Mouse (Mus musculus): ENCODE results near the gene Gm38431. TPM values are rescaled to one million over a fixed set of nuclear protein-coding genes. Genes with fewer than 3 reads are reported as not detected.
A peak's percentile ranks its signal among the peaks of the same experiment; 100 is the strongest.

The Gm38431 gene
- total RNA-seq, 2 experiments from 2014 or later, result 0.51 to 1.9 TPM

- no peak for DNase-seq
- intact Hi-C loops (cut with DNase I), result no loop called here
Observed at GRCm38 (mm10) chr9:21107607-21108237, 15.9 kb upstream of the Gm38431 start.

- intact Hi-C loops (cut with DNase I), result no loop called here
Observed at GRCm38 (mm10) chr9:21105760-21106564, 14.2 kb upstream of the Gm38431 start.

GRCm38 (mm10) chr9:21104814-21105213, 13.0 kb upstream of the Gm38431 start:
- intact Hi-C loops (cut with DNase I), result no loop called here
- no peak for DNase-seq

More at GRCm38 (mm10) chr9:21105760-21106564, 14.2 kb upstream of the Gm38431 start:
- DNase-seq, result no peak

- no peak for DNase-seq
- intact Hi-C loops (cut with DNase I), result no loop called here
Observed at GRCm38 (mm10) chr9:21102076-21102475, 10.3 kb upstream of the Gm38431 start.

GRCm38 (mm10) chr9:21100447-21101161, 8.8 kb upstream of the Gm38431 start:
- intact Hi-C loops (cut with DNase I), result no loop called here
- DNase-seq, result no peak

GRCm38 (mm10) chr9:21097793-21098192, 6.0 kb upstream of the Gm38431 start:
- intact Hi-C loops (cut with DNase I), result no loop called here
- no peak for DNase-seq

GRCm38 (mm10) chr9:21095958-21096357, 4.2 kb upstream of the Gm38431 start:
- intact Hi-C loops (cut with DNase I), result no loop called here
- no peak for DNase-seq

GRCm38 (mm10) chr9:21093423-21093822, 1.6 kb upstream of the Gm38431 start:
- no peak for DNase-seq
- intact Hi-C loops (cut with DNase I), result loop anchor here (5.0 kb wide), 2 partner anchors 54 to 61 kb away; partner anchors contain the start of genes Cdc37 and Icam5

GRCm38 (mm10) chr9:21090972-21091706, 658 bp downstream of the Gm38431 start:
- intact Hi-C loops (cut with DNase I), result loop anchor here (2.0 to 5.0 kb wide), 3 partner anchors 40 to 59 kb away; partner anchors contain the start of genes Cdc37, Icam5 and Tyk2
- DNase-seq, result no peak

GRCm38 (mm10) chr9:21090537-21090936, 1.3 kb downstream of the Gm38431 start:
- intact Hi-C loops (cut with DNase I), result loop anchor here (2.0 to 5.0 kb wide), 3 partner anchors 40 to 58 kb away; partner anchors contain the start of genes Cdc37, Icam5 and Tyk2

GRCm38 (mm10) chr9:21083324-21083723, 8.5 kb downstream of the Gm38431 start:
- intact Hi-C loops (cut with DNase I), result no loop called here
- DNase-seq, result no peak

More at GRCm38 (mm10) chr9:21090537-21090936, 1.3 kb downstream of the Gm38431 start:
- no peak for DNase-seq

- intact Hi-C loops (cut with DNase I), result no loop called here
- no peak for DNase-seq
Observed at GRCm38 (mm10) chr9:21081127-21081526, 10.7 kb downstream of the Gm38431 start.

- intact Hi-C loops (cut with DNase I), result no loop called here
- no peak for DNase-seq
Observed at GRCm38 (mm10) chr9:21075625-21076024, 16.2 kb downstream of the Gm38431 start.

GRCm38 (mm10) chr9:21074173-21074572, 17.6 kb downstream of the Gm38431 start:
- intact Hi-C loops (cut with DNase I), result no loop called here
- DNase-seq, result no peak

GRCm38 (mm10) chr9:21073044-21073840, 18.6 kb downstream of the Gm38431 start, which contains the start of the genes Gm49373 and Fdx1l:
TSS of gene Gm49373 (minus strand) at chr9:21073096.
TSS of gene Fdx1l (minus strand) at chr9:21073614.
- intact Hi-C loops (cut with DNase I), result loop anchor here (2.0 kb wide), 1 partner anchor 64 kb away; no protein-coding TSS in a partner anchor
- DNase-seq, result peak; percentile 86 to 87

- no peak for DNase-seq
- intact Hi-C loops (cut with DNase I), result loop anchor here (2.0 kb wide), 1 partner anchor 64 kb away; no protein-coding TSS in a partner anchor
Observed at GRCm38 (mm10) chr9:21072641-21073040, 19.2 kb downstream of the Gm38431 start.

GRCm38 (mm10) chr9:21067006-21067684, 24.7 kb downstream of the Gm38431 start, which contains the start of gene Zglp1:
TSS of gene Zglp1 (minus strand) at chr9:21067093.
- intact Hi-C loops (cut with DNase I), result no loop called here
- no peak for DNase-seq

- intact Hi-C loops (cut with DNase I), result no loop called here
Observed at GRCm38 (mm10) chr9:21062928-21063327, 28.9 kb downstream of the Gm38431 start.

More at GRCm38 (mm10) chr9:21062928-21063327, 28.9 kb downstream of the Gm38431 start:
- no peak for DNase-seq
